Mouse (Mus musculus) spleen, adult 18-20 months (tissue): Measurements from ENCODE around the gene Ccnc.
A peak's percentile ranks its signal among the peaks of the same experiment; 100 is the strongest.
"Not testable (repeated sequence)": the region's sequence is repeated elsewhere in the genome, so short reads cannot be mapped to it uniquely, and the experiment has no call there.

ENCODE experiments used
- DNase-seq, 2 experiments: peaks; one replicate each; pipeline ENCODE4 v3.0.0; 2022; ENCODE audit warnings: mixed read lengths in 2 of 2

Ccnc gene

DNA sequence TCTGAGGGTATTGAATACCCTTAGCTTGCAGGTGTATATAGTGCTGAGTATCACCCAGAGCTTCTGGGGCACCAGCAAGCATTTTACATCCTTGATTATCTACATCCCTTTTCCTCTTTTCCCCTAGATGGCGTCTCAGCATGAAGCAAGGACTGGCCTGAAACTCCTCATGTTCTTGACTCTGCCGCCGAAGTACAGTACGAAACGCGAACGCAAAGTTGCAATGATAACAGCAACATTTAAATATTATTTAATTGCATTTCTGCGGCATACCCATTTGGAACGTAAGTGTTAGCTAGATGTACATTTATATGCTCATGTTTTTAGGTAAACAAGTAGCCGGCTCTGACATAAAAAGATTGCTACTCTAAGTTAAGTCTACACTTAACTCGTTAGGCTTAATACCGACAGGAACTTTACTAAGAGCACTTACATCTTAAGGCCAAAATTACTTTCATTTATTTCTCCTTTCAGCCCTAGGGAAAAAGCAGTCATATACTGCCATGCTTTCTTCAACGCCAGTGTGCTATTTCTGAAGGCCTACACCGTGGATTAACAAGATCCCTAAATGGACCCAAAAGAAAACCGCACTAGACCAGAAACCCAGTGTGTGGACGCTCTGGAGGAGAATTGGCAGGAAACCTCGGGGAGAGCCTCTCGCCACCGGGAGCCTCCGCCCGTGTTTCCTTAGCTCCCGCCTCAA, 438 bp upstream of the Ccnc start:
- DNase-seq = peak in 1 of 2 experiments; percentile 14

DNA sequence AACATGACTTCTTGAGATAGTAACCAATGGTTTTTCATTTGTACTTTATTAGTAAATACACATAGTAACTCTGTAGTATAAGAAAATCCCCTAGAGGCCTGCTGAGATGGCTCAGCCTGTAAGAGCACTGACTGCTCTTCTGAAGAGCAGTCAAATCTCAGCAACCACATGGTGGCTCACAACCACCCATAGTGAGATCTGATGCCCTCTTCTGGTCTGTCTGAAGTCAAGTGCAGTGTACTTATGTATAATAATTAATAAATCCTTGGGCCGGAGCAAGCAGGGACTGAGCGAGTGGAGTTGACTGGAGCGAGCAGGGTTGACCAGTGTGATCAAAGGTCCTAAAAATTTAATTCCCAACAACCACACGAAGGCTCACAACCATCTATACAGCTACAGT, 11.7 kb downstream of the Ccnc start:
- no peak for DNase-seq

DNA sequence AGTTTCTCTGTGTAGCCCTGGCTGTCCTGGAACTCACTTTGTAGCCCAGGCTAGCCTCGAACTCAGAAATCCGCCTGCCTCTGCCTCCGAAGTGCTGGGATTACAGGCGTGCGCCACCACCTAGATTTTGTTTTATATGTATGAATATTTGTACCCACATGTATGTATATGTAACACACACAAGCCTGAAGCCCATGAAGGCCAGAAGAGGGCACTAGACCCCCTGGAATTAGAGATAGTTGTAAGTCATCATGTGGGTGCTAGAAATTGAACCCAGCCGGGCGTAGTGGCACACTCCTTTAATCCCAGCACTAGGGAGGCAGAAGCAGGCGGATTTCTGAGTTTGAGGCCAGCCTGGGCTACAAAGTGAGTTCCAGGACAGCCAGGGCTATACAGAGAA, 16.6 kb downstream of the Ccnc start:
- DNase-seq = not testable (repeated sequence)

DNA sequence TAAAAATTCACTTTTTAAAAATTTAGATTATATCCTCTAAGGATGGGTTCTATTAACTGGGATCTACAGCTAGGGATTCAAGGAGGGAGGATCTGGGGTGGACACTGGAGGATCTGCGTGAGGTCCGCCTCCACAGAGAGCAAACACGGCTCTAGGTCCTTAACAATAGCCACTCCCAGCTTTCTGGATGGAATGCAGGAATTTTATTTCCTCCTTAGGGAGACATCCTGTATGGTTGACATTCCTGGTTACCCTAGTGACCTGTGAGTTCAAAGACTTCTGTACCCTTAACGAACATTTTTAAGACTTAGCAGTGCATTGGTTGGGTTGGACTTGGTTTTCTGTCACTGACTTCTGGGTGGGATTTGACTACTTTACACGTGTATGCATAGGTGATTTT, 18.2 kb downstream of the Ccnc start:
- DNase-seq = no peak

DNA sequence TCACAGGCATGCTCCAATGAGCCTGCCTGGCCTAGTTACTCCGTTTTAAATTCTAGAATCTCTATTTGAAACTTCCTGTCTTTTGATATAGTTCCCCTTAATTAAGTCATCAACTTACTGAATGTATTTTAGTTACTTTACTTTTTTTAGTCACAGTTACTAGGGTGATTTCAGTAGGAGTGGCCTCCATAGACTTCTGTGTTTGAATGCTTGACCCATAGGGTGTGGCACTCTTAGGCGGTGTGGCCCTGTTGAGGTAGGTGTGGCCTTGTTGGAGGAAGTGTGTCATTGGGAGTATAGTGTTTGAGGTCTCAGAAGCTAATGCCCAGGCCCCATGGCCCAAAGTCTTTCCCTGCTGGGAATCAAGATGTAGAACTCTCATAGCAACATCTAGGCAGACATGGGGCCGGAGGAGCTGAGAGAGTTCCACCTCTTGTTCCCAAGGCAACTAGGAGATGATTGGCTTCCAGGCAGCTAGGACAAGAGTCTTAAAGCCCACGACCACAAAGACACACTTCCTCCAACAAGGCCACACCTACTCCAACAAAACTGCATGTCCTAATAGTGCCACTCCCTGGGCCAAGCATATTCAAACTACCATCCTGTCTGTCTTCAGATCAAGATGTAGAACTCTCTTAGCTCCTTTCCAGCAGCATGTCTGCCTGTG, 27.8 kb downstream of the Ccnc start:
- peak; percentile 20 to 30 for DNase-seq

DNA sequence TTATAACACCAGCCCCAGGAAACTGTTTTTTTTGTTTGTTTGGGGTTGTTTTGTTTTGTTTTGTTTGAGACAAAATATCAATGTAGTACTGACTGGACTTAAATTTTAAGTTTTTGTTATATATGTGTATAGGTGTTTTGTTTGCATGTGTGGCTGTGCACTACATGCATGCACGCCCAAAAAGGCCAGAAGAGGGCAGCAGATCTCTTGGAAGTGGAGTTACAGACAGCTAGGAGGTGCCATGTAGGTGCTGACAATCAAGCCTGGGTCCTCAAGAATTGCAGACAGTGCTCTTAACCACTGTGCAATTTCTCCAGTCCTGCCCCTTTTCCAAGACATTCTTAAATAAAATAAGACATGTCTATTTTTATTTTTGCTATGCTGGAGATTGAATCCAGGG, 31.4 kb downstream of the Ccnc start:
- DNase-seq = no peak

DNA sequence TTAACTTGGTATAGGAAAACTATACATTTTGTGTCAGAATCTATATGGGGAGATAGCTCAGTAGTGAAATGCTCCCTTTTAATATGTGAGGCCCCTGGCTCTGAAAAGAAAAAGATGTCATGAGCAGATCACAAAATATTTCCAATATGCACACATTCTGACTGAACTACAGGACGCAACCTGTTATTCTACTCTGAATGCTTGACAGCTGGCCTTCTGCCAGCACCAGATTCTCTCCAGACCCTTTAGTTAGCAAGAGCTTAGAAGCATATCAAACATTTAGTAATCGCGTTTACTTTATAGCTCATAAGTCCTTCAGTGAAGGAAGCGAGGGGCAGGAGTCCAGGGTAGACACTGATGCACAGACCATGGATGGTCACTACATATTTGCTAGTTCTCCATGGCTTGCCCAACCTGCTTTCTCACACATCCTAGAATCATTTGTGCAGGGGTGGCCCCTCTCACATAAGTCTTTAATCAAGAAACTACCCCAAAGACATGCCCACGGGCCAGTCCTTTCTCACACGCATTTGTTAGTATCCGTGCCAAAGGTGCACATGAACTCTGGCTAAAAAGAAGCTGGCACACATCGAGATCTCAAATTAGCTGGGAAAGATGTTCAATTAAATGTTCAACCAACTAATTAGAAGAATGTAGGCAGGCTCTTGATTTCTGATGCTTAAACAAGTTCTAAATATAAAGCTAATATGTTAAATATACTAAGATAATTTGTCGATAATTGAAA, 34.1 kb downstream of the Ccnc start:
- DNase-seq = no peak

DNA sequence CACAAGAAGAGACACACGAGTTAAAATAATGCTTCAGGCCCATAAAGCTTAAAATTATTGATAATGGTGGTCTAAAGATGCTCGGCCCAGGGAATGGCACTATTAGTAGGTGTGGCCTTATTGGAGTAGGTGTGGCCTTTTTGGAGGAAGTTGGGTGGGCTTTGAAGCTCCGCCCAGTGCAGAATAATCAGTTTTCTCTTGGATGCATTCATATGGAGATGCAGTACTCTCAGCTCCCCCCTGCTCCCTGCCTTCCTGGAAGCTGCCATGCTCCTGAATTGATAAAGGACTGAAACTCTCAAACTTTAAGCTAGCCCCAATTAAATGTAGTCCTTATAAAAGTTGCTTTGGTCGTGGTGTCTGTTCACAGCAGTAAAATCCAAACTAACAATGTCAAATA, 36.3 kb downstream of the Ccnc start:
- no peak for DNase-seq

DNA sequence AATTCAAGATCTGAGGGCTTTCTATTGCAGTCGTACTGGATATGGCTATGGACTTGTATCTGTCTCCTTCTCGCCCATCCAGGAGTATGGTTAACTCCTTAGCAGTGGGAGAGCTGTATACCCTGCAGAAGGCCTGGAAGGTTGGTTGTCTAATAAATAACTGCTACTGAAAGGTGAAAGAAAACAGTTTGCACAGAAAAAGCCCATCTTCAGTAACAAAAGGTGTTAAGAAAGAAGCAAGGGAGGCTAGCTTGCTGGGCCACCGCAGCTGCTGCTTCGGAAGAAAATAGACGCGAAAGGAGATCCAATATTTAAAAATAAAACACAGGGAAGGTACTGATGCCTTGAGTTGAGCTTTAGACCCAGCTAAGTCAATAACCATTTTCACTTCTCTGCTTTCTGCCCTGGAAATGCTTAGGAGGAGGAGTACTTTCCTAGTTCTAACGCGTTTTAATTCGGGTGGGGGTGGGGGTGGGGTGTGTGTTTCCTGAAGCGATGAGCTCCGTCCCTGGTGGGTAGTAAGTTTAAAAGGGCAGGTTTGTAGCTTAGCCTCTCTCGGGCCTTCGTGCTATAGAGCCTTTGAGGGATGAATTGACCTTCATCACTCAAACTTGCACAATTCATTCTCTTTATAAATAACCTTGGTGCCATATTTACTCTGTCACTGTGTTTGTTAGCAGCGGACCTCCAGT, 38.8 kb downstream of the Ccnc start:
- DNase-seq = no peak

DNA sequence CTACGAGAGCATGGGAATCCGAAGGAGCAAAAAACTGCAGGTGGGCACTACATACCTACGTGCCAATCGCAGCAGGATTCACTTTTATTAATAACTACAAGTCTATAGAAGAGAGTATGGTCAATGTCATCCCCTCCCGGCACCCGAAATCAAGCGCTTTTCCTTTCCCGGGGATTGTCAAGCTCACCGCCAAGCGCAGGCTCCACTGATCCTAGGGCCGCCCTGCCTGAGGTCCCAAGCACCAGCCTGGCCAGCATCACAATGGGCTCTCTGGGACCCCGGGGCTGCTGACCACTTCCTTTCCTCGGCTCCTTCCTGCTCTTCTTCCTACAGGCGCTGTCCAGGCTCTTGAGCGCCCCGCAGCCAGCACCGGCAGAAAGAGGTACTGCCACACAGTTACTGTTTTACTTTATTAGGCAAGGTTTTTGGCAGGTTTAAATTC, 39.4 kb downstream of the Ccnc start, which contains the start of the genes Usp45 and Tstd3:
TSS of gene Usp45 (plus strand) at position 294 of the 442 bp plus-strand sequence.
TSS of gene Tstd3 (minus strand) at position 350 of the 442 bp plus-strand sequence.
- peak; percentile 58 to 72 for DNase-seq

DNA sequence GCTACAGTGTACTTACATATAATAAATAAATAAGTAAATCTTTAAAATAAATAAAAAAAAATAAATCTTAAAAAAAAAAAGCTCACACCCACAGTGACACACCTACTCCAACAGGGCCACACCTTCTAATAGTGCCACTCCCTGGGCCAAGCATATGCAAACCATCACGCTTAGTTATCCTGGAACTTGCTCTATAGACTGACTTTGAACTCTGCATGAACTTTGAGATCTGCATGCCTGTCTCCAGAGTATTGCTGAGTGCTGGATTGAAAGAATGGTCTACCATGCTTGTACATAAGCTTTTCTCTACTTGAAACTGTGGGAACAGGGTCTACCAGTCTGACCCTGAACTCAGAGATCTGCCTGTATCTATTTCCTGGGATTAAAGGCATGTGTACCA, 43.6 kb downstream of the Ccnc start:
- no peak for DNase-seq

DNA sequence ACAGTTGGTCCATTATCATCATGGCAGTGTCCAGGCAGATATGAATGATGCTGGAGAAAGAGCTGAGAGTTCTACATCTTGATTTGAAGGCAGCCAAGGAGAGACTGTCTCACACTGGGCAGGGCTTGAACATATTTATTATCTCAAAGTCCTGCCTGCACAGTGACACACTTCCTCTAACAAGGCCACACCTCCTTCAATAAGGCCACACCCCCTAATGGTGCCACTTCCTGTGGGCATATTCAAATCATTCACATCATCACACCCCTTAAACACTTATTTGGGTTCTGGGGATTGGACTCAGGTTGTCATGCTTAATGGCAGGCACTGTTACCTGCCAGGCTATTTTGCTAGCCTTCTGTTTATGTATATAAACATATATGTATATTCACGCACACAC, 44.8 kb downstream of the Ccnc start:
- no peak for DNase-seq

DNA sequence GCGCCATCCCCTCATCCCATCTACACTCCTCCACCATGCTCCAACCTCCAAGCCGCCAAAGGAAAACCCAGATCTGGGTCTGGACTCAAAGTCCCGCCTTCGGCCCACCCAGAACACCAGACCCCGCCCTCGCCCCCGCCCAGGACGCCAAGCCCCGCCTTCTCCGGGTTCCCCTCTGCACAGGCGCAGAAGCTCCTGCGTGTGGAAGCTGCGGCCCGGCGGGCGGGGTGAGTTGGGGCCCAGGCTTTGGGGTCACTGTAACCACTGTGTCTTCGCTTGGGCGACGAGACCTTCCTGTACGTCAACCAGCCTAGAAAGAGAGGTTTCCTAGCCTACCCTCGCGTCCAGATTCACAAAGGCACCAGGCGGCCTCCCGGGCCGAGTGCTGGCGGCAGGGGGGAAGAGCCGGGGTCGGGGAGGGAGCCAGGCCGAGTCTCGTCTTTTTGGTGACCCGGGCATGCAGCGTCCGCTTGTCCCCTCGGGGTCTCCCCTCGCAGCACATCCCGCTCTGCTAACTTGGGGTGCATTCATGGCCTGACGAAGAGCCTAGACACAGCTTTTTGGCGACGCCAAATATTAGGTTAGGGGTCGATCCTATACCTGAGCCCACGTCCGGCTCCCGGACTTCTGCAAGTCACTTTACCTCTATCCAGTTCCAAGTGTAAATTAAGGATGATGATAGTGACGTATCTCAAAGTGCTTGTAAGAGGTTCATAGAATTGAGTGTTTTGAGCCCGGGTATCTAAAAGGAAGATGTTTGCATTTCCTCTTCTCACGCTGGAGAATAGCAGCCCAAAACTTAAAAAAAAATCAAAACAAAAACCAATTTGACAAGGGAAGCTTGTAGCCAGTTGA, 48.8 kb downstream of the Ccnc start:
- peak; percentile 87 to 94 for DNase-seq

DNA sequence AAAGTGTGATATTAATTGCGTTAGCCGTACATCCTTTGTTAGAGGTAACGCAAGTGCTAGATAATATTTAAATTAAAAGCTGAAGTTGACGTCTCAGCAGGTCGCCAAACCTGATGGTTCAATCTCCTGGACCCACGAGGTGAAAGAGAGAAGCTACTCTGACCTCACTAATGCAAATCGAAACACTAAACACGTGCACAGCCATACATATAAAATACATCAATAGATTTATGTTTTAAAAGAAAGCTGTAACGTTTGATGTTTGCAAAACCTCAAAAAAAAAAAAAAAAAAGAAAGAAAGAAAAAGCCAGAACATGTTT, 49.4 kb downstream of the Ccnc start:
- DNase-seq = no peak

DNA sequence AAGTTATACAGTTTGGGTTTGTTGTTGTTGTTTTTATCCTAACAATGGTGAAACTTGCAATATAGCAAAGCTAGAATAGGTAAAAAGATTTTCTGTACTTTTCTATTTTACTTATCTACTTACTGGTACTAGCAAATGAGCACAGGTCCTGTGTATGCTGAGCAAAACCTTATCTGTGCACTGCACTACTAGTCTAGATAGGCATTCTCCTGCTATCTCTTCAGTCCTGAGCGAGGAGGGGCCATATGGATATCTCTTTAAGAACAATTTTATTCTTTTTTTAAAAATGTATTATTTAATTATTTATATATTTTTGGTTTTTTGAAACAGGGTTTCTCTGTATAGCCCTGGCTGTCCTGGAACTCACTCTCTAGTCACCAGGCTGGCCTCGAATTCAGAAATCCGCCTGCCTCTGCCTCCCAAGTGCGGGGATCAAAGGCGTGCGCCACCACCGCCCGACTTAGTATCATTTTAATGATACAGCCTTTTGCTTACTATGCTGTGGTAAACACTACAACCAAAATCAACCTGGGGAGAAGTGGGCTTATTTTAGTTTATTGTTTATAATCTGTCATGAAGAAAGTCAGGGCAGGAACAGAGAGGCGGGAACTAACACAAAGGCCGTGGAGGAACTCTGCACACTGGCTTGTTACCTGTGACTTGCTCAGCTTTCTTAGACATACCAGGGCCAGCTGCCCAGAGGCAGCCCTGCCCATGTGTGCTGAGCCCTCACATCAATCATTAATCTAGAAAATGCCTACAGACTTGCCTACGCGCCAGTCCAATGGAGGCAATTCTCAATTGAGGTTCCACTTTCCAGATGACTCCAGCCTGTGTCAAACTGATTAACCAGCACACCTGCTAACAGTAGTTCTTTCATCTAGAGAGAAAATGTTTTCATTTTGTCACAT, 53.6 kb downstream of the Ccnc start:
- no peak for DNase-seq

DNA sequence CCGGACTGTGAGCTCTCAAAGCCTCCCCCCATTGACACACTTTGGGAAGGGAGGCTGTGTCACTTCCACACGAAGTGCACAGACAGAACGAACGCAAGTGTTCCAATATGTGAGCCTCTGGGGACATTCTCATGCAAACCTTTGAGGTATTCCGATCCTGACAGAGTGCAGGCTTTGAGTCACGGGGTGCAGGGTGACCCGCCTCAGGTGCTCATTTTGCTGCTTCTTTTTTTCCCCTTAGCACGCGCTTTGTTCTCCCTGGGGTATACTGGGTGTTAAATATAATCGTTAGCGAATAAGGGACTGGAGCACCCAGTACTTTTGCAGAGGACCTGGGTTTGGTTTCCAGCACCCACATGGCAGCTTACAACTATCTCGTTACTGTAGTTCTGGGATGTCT, 58.8 kb downstream of the Ccnc start:
- no peak for DNase-seq

DNA sequence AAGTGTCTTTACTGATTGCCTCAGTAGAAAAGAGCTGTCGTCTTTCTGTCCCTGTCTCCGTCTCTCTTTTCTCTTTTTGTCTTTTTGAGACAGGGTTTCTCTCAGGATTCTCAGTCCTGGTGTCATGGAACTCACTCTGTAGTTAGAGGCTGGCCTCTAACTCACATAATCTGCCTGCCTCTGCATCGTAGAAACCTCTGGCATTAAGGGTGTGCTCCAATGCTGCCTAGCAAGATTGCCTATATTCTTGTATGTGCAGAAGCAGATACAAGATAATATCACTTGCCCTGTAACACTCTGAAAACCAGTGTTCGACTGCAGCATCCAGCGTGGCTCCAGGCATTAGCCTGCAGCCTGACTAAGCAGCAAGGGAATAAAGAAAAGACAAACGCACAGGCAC, 61.4 kb downstream of the Ccnc start:
- no peak for DNase-seq

DNA sequence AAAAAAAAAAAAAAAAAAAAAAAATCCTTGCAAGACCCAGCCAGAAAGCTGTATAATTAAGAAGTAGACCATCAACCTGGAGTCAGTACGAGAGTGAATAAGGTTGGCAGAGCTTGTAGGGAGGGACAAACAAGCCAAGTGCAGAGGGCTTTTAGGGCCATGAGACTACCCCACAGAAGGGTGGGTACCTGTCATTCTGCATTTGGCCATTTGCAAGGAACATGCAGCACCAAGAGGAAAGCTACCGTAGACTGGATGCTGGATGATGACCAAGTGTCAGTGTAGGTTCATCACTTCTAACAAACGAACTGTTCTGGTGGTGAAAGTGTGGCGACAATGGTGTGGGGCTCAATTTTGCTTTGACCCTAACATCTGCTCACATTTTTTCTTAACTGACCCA, 62.3 kb downstream of the Ccnc start:
- no peak for DNase-seq

DNA sequence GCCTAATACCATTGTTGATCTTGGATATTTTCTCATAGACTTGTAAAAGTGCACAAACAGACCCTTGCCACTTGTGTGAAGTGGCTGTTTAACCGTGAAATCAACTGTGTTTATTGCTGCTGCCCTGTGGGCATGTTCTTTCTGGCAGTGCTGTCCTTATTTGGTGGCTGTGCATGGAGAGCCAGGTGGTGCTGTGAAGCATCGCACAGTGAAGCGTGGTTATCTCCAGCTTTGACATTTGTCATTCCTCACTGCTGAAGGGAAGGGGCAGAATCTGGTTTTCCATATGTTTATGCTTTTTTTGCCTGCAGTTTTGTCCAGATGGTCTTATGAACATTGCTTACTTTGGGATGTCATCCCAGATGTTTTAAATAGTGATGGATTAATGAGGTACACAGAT, 66.1 kb downstream of the Ccnc start:
- no peak for DNase-seq

DNA sequence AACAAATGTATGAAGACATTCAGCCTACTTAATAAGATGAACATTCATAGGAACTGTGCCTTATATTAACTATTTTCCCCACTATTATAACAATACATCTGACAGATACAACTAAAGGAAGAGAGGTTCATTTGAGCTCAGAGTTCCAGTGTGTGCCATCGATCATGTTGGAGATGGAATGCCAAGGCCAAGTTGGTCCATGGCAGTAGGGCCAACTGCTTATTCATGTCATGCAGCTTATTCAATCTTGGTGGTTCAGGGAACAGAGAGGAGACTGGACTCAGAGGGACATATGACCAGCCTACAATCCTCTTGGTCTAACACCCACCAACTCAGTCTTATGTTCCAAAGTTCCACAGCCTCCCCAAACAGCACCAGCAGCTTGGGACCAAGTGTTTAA, 73.5 kb downstream of the Ccnc start:
- DNase-seq = no peak

DNA sequence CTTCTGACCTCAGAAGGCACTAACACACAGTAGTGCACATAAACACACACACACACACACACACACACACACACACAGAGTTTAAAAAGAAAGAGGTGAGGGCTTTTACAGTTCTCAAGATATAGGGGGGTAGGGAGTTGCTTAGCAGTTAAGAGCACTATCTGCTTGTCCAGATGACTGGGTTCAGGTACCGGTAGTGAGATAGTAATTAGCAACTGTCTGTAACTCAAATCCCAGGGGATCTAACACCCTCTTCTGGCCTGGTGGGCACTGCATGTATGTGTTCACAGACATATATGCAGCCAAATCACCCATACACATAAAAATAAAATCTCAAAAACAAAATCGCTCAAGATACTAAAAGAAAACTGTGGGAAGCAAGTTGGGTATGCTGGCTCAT, 74.1 kb downstream of the Ccnc start:
- DNase-seq = no peak
